Mouse (Mus musculus): Measurements from ENCODE around the gene Ubtd2. TPM values are rescaled to one million over a fixed set of nuclear protein-coding genes. Genes with fewer than 3 reads are reported as not detected.

The Ubtd2 gene
- polyA plus RNA-seq, 1 experiment from 2014 or later: 25.1 TPM

- H3K27me3 ChIP-seq (replicated peaks; ENCODE audit: insufficient read depth, low read length): no peaks in the 10 kb centered on the region
- no peak for TF ChIP-seq EP300 (IDR thresholded peaks at IDR 0.05)
- no peak for TF ChIP-seq CTCF (IDR thresholded peaks at IDR 0.05)
- H3K27ac ChIP-seq (ENCODE audit: low read length): no peak overlapping the region
- no peak overlapping the region for H3K4me3 ChIP-seq (ENCODE audit: low read depth, low read length)
- H3K36me3 ChIP-seq (ENCODE audit: insufficient read depth, low read length): no peaks in the 10 kb centered on the region
- no peak for DNase-seq (ENCODE audit: low spot score)
- 95% methylated on average over 4 of the region's 4 CpGs for WGBS
- H3K4me2 ChIP-seq (replicated peaks; ENCODE audit: low read depth, low read length): no peak overlapping the region
- H3K4me1 ChIP-seq (ENCODE audit: insufficient read depth, low read depth, low read length): no peaks in the 10 kb centered on the region
- no peaks in the 10 kb centered on the region for H3K9me3 ChIP-seq (ENCODE audit: low read length)
- no peak overlapping the region for H3K9ac ChIP-seq (replicated peaks; ENCODE audit: low read depth)
- no peak for ATAC-seq
Measured at GRCm38 (mm10) chr11:32518770-32519169, 63.6 kb downstream of the Ubtd2 start.

DNA sequence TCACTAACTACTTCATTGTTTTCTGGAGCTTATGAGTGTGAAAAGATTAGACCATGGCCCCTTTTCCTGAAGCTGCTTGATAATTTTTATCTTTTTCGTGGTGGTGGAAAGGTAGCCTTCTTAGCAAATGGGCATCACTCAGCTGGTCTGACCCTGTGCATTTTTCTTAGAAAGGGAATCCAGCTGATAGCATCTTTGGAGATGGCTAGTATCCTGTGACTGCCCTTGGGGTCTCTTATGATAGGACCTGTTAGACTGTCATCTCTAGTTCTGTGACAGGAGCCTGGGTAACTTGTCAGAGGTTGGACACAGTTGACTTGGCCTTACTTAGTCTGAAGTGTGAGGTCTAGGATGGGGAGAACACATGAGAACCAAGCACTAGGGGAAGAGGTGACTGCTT, 64.2 kb downstream of the Ubtd2 start:
- Histone ChIP-seq H3K4me1 (ENCODE audit: insufficient read depth, low read depth, low read length) (no peaks in the 10 kb centered on the region), H3K4me2 (replicated peaks; ENCODE audit: low read depth, low read length) (no peak overlapping the region), H3K27me3 (replicated peaks; ENCODE audit: insufficient read depth, low read length) (no peaks in the 10 kb centered on the region), H3K9ac (replicated peaks; ENCODE audit: low read depth) (no peak overlapping the region), H3K9me3 (ENCODE audit: low read length) (no peaks in the 10 kb centered on the region), H3K27ac (ENCODE audit: low read length) (no peak overlapping the region), H3K36me3 (ENCODE audit: insufficient read depth, low read length) (no peaks in the 10 kb centered on the region), H3K4me3 (ENCODE audit: low read depth, low read length) (no peak overlapping the region)
- TF ChIP-seq EP300 (IDR thresholded peaks at IDR 0.05): no peak
- TF ChIP-seq CTCF (IDR thresholded peaks at IDR 0.05): no peak
- ATAC-seq (no peak), DNase-seq (ENCODE audit: low spot score) (no peak)
- 86% methylated on average over 1 of the region's 1 CpGs for WGBS

DNA sequence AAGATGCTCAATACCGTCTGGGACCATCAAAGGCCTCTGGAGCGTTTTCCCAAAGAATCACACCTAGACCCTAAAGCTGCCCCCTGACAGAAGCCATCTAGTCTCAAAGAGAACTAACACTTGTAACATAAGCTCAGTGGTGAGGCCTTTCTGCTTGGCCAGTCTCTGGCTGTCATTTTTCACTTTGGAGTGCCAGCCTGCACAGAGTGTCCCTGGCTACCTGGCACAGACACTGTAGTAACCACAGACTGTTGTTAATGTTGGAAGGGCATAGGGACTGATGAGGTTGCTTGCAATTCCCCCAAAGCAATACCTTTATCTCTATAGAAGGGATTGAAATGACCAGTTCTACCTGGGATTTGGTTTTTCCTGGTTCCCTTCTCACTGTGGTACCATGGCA, 66.1 kb downstream of the Ubtd2 start:
- no peaks in the 10 kb centered on the region for H3K9me3 ChIP-seq (ENCODE audit: low read length)
- H3K4me2 ChIP-seq (replicated peaks; ENCODE audit: low read depth, low read length): no peak overlapping the region
- DNase-seq (ENCODE audit: low spot score) (no peak), ATAC-seq (no peak)
- no peak overlapping the region for H3K27ac ChIP-seq (ENCODE audit: low read length)
- no peaks in the 10 kb centered on the region for H3K36me3 ChIP-seq (ENCODE audit: insufficient read depth, low read length)
- H3K4me3 ChIP-seq (ENCODE audit: low read depth, low read length): no peak overlapping the region
- no peaks in the 10 kb centered on the region for H3K4me1 ChIP-seq (ENCODE audit: insufficient read depth, low read depth, low read length)
- TF ChIP-seq EP300 (IDR thresholded peaks at IDR 0.05): no peak
- TF ChIP-seq CTCF (IDR thresholded peaks at IDR 0.05): no peak
- 83% methylated on average over 2 of the region's 2 CpGs for WGBS
- no peaks in the 10 kb centered on the region for H3K27me3 ChIP-seq (replicated peaks; ENCODE audit: insufficient read depth, low read length)
- no peak overlapping the region for H3K9ac ChIP-seq (replicated peaks; ENCODE audit: low read depth)

GRCm38 (mm10) chr11:32524122-32524920, 69.2 kb downstream of the Ubtd2 start:
- WGBS: 81% methylated on average over 11 of the region's 11 CpGs
- no peak for ATAC-seq

GRCm38 (mm10) chr11:32527006-32527405, 71.8 kb downstream of the Ubtd2 start:
- no peaks in the 10 kb centered on the region for H3K9me3 ChIP-seq (ENCODE audit: low read length)
- DNase-seq (ENCODE audit: low spot score) (no peak), ATAC-seq (no peak)
- H3K27me3 ChIP-seq (replicated peaks; ENCODE audit: insufficient read depth, low read length): no peaks in the 10 kb centered on the region
- no peak overlapping the region for H3K4me3 ChIP-seq (ENCODE audit: low read depth, low read length)
- WGBS: 82% methylated on average over 4 of the region's 4 CpGs
- TF ChIP-seq CTCF (IDR thresholded peaks at IDR 0.05): no peak
- TF ChIP-seq EP300 (IDR thresholded peaks at IDR 0.05): no peak
- H3K4me1 ChIP-seq (ENCODE audit: insufficient read depth, low read depth, low read length): no peaks in the 10 kb centered on the region
- no peaks in the 10 kb centered on the region for H3K36me3 ChIP-seq (ENCODE audit: insufficient read depth, low read length)
- H3K9ac ChIP-seq (replicated peaks; ENCODE audit: low read depth): no peak overlapping the region
- no peak overlapping the region for H3K4me2 ChIP-seq (replicated peaks; ENCODE audit: low read depth, low read length)
- no peak overlapping the region for H3K27ac ChIP-seq (ENCODE audit: low read length)

More at GRCm38 (mm10) chr11:32524122-32524920, 69.2 kb downstream of the Ubtd2 start:
- Histone ChIP-seq H3K27ac (ENCODE audit: low read length) (no peak overlapping the region), H3K4me1 (ENCODE audit: insufficient read depth, low read depth, low read length) (no peaks in the 10 kb centered on the region), H3K27me3 (replicated peaks; ENCODE audit: insufficient read depth, low read length) (no peaks in the 10 kb centered on the region), H3K4me3 (ENCODE audit: low read depth, low read length) (no peak overlapping the region), H3K4me2 (replicated peaks; ENCODE audit: low read depth, low read length) (no peak overlapping the region), H3K36me3 (ENCODE audit: insufficient read depth, low read length) (no peaks in the 10 kb centered on the region), H3K9ac (replicated peaks; ENCODE audit: low read depth) (no peak overlapping the region), H3K9me3 (ENCODE audit: low read length) (no peaks in the 10 kb centered on the region)
- TF ChIP-seq CTCF (IDR thresholded peaks at IDR 0.05) (no peak), EP300 (IDR thresholded peaks at IDR 0.05) (no peak)
- DNase-seq (ENCODE audit: low spot score): no peak

GRCm38 (mm10) chr11:32530151-32530550, 75.0 kb downstream of the Ubtd2 start:
- Histone ChIP-seq H3K36me3 (ENCODE audit: insufficient read depth, low read length) (no peaks in the 10 kb centered on the region), H3K27ac (ENCODE audit: low read length) (no peak overlapping the region), H3K27me3 (replicated peaks; ENCODE audit: insufficient read depth, low read length) (no peaks in the 10 kb centered on the region), H3K9me3 (ENCODE audit: low read length) (no peaks in the 10 kb centered on the region), H3K4me1 (ENCODE audit: insufficient read depth, low read depth, low read length) (peaks cover 6% of the 10 kb centered on the region; the same call in 1 of the 2 replicates), H3K4me3 (ENCODE audit: low read depth, low read length) (no peak overlapping the region), H3K9ac (replicated peaks; ENCODE audit: low read depth) (no peak overlapping the region), H3K4me2 (replicated peaks; ENCODE audit: low read depth, low read length) (no peak overlapping the region)
- TF ChIP-seq CTCF (IDR thresholded peaks at IDR 0.05) (peak; percentile 59), EP300 (IDR thresholded peaks at IDR 0.05) (no peak)
- DNase-seq (ENCODE audit: low spot score) (no peak), ATAC-seq (no peak)
- WGBS: 73% methylated on average over 1 of the region's 1 CpGs

All from lung, postnatal 0 days (tissue).